ENCODE assay signal across 7 mouse cellular contexts in genomic region chr7:100886535-100886934, GRCm38 (mm10). TPM values are rescaled to one million over a fixed set of nuclear protein-coding genes. Genes with fewer than 3 reads are reported as not detected.
DNase-seq lines count a peak whose midpoint lies in the region; ATAC-seq and TF ChIP-seq lines count a peak whose summit lies in the region.

No protein-coding gene starts in this region.

- peak; percentile 83 for TF ChIP-seq CTCF in kidney, postnatal 0 days (IDR thresholded peaks at IDR 0.05; ENCODE audit: low read depth)
- TF ChIP-seq CTCF in CH12.LX (conservative IDR thresholded peaks at IDR 0.05 in 1 of 2, IDR thresholded peaks at IDR 0.05 in 1 of 2; ENCODE audit: low read depth in 2 of 2, low read length in 2 of 2) = peak; percentile 92 to 96

- no peak overlapping the region for H3K4me2 ChIP-seq in kidney, postnatal 0 days (ENCODE audit: low read length)
- no peak overlapping the region for H3K4me2 ChIP-seq in kidney, embryonic 15.5 days
- H3K4me2 ChIP-seq in CH12.LX (ENCODE audit: insufficient read depth, low read depth, poor library complexity, severe bottlenecking) = no peak overlapping the region
- no peak overlapping the region for H3K4me2 ChIP-seq in limb, embryonic 11.5 days (ENCODE audit: low read depth, severe bottlenecking)

- H3K9me3 ChIP-seq in kidney, postnatal 0 days (replicated peaks; ENCODE audit: low read length) = no peaks in the 10 kb centered on the region
- H3K9me3 ChIP-seq in kidney, embryonic 15.5 days (replicated peaks) = no peaks in the 10 kb centered on the region
- H3K9me3 ChIP-seq in CH12.LX (replicated peaks; ENCODE audit: low read length) = no peaks in the 10 kb centered on the region
- no peaks in the 10 kb centered on the region for H3K9me3 ChIP-seq in limb, embryonic 11.5 days (ENCODE audit: control insufficient read depth, low read length)

- no peak overlapping the region for H3K4me3 ChIP-seq in kidney, postnatal 0 days (replicated peaks; ENCODE audit: low read depth, low read length)
- H3K4me3 ChIP-seq in kidney, embryonic 15.5 days (replicated peaks) = no peak overlapping the region
- H3K4me3 ChIP-seq in CH12.LX (replicated peaks in 1 of 3; ENCODE audit: low read depth in 2 of 3, low read length in 2 of 3, poor library complexity in 1 of 3) = no peak overlapping the region
- H3K4me3 ChIP-seq in limb, embryonic 11.5 days (ENCODE audit: low read depth, low read length) = no peak overlapping the region

- no peak overlapping the region for H3K27ac ChIP-seq in kidney, postnatal 0 days
- H3K27ac ChIP-seq in kidney, embryonic 15.5 days = no peak overlapping the region
- no peak overlapping the region for H3K27ac ChIP-seq in CH12.LX (ENCODE audit: insufficient read depth, low read depth)
- no peak overlapping the region for H3K27ac ChIP-seq in limb, embryonic 11.5 days (replicated peaks; ENCODE audit: low read depth, low read length)

- H3K4me1 ChIP-seq in kidney, postnatal 0 days (replicated peaks; ENCODE audit: insufficient read depth, low read length) = no peaks in the 10 kb centered on the region
- no peaks in the 10 kb centered on the region for H3K4me1 ChIP-seq in kidney, embryonic 15.5 days
- peaks cover 9 to 16% of the 10 kb centered on the region in 2 experiments for H3K4me1 ChIP-seq in CH12.LX (ENCODE audit: control insufficient read depth in 1 of 2, insufficient read depth in 2 of 2)
- no peaks in the 10 kb centered on the region for H3K4me1 ChIP-seq in limb, embryonic 11.5 days (ENCODE audit: control insufficient read depth, insufficient read depth, low read length)

- no peak overlapping the region for H3K9ac ChIP-seq in kidney, postnatal 0 days (ENCODE audit: low read depth, low read length)
- H3K9ac ChIP-seq in kidney, embryonic 15.5 days = no peak overlapping the region
- no peak overlapping the region for H3K9ac ChIP-seq in CH12.LX (ENCODE audit: insufficient read depth, low read depth)
- no peak overlapping the region for H3K9ac ChIP-seq in limb, embryonic 11.5 days (ENCODE audit: low read length)

- TF ChIP-seq EP300 in CH12.LX (IDR thresholded peaks at IDR 0.05; ENCODE audit: low read length) = no peak

- peak; percentile 54 for DNase-seq in kidney, postnatal 0 days (ENCODE audit: low spot score)
- DNase-seq in CH12.LX (ENCODE audit: extremely low read depth) (peak; percentile 59), ZHBTc4 (ENCODE audit: low read depth, low spot score) (peak; percentile 54)
- DNase-seq in embryo, embryonic 11 days = peak; percentile 59
- peak; percentile 79 for DNase-seq in limb, embryonic 11.5 days (ENCODE audit: low spot score)
- DNase-seq in splenic B cell, adult 2 months (ENCODE audit: low read depth, low spot score) = peak; percentile 81

- 33% methylated on average over 3 of the region's 3 CpGs for WGBS in kidney, postnatal 0 days
- WGBS in kidney, embryonic 15.5 days = 30% methylated on average over 3 of the region's 3 CpGs
- 36% methylated on average over 3 of the region's 3 CpGs for WGBS in limb, embryonic 11.5 days

- peak; percentile 95 for TF ChIP-seq RAD21 in CH12.LX (IDR thresholded peaks at IDR 0.05; ENCODE audit: low read depth, low read length)

- H3K79me2 ChIP-seq in CH12.LX (replicated peaks; ENCODE audit: control insufficient read depth, extremely low read depth, insufficient read depth, poor library complexity, severe bottlenecking) = no peaks in the 10 kb centered on the region

- ATAC-seq in kidney, postnatal 0 days (replicated peaks; ENCODE audit: low FRiP score, low read depth) = no peak
- no peak for ATAC-seq in kidney, embryonic 15.5 days (replicated peaks; ENCODE audit: low FRiP score)
- no peak for ATAC-seq in limb, embryonic 11.5 days (ENCODE audit: insufficient number of reproducible peaks, low FRiP score, low TSS enrichment, low read depth)

- dilution Hi-C loops in CH12.LX (cut with MboI; ENCODE audit: extremely low pct_ligation_motif_present, extremely low pct_unique_long_range_greater_than_20kb, low sequenced_read_pairs) = no loop called here

- no peaks in the 10 kb centered on the region for H3K27me3 ChIP-seq in kidney, postnatal 0 days (ENCODE audit: insufficient read depth, low read length)
- H3K27me3 ChIP-seq in kidney, embryonic 15.5 days = no peaks in the 10 kb centered on the region
- no peaks in the 10 kb centered on the region for H3K27me3 ChIP-seq in CH12.LX (replicated peaks)
- no peaks in the 10 kb centered on the region for H3K27me3 ChIP-seq in limb, embryonic 11.5 days (ENCODE audit: control insufficient read depth, insufficient read depth, low read length)
- H3K27me3 ChIP-seq in splenic B cell, adult 2 months (ENCODE audit: control insufficient read depth, insufficient read depth, low read length, poor library complexity, severe bottlenecking) = no peaks in the 10 kb centered on the region

- peaks cover 59% of the 10 kb centered on the region for H3K36me3 ChIP-seq in kidney, postnatal 0 days (ENCODE audit: insufficient read depth, low read length)
- H3K36me3 ChIP-seq in kidney, embryonic 15.5 days = peaks cover 82% of the 10 kb centered on the region
- peaks cover 15 to 50% of the 10 kb centered on the region in 2 experiments for H3K36me3 ChIP-seq in CH12.LX (replicated peaks in 1 of 2; ENCODE audit: control insufficient read depth in 1 of 2, insufficient read depth in 1 of 2, low read length in 1 of 2)
- H3K36me3 ChIP-seq in limb, embryonic 11.5 days (ENCODE audit: control insufficient read depth, insufficient read depth, low read length) = peaks cover 21% of the 10 kb centered on the region
- no peaks in the 10 kb centered on the region for H3K36me3 ChIP-seq in splenic B cell, adult 2 months (ENCODE audit: control insufficient read depth, insufficient read depth, low read length, poor library complexity, severe bottlenecking)

- TF ChIP-seq POLR2A in CH12.LX (IDR thresholded peaks at IDR 0.05; ENCODE audit: low read depth, low read length) = no peak

- in situ Hi-C loops in CH12.LX (cut with MboI; ENCODE audit: low pct_ligation_motif_present, low pct_unique_long_range_greater_than_20kb, low sequenced_read_pairs) = loop anchor here (5.0 kb wide), 1 partner anchor 199 kb away; no protein-coding TSS in a partner anchor

TF ChIP-seq in CH12.LX, 34 proteins besides CTCF, POLR2A, EP300 and RAD21:
- TF ChIP-seq SMC3 (IDR thresholded peaks at IDR 0.05; ENCODE audit: low read depth, low read length) (peak; percentile 89), CHD1 (IDR thresholded peaks at IDR 0.05; ENCODE audit: low read depth, low read length) (no peak), IRF4 (IDR thresholded peaks at IDR 0.05; ENCODE audit: low read depth, low read length) (0 out of 2 replicates have a peak, but pooled peaks have one; percentile 18), UBTF (IDR thresholded peaks at IDR 0.05; ENCODE audit: low read depth, low read length) (no peak), PAX5 (IDR thresholded peaks at IDR 0.05; ENCODE audit: low read length) (no peak), MAZ (IDR thresholded peaks at IDR 0.05; ENCODE audit: low read depth, low read length) (no peak), TBP (conservative IDR thresholded peaks at IDR 0.05; ENCODE audit: low read depth, low read length) (no peak), GABPA (IDR thresholded peaks at IDR 0.05; ENCODE audit: insufficient replicate concordance, low read depth, low read length) (no peak), MXI1 (IDR thresholded peaks at IDR 0.05; ENCODE audit: low read depth, low read length) (no peak), MYC (IDR thresholded peaks at IDR 0.05; ENCODE audit: low read depth, low read length) (peak; percentile 69; the same call in 1 of the 2 replicates), HCFC1 (IDR thresholded peaks at IDR 0.05; ENCODE audit: low read depth, low read length) (no peak), ZC3H11A (IDR thresholded peaks at IDR 0.05; ENCODE audit: low read depth, low read length) (peak; percentile 43), KAT2A (IDR thresholded peaks at IDR 0.05; ENCODE audit: insufficient replicate concordance, low read length) (no peak), ZKSCAN1 (IDR thresholded peaks at IDR 0.05; ENCODE audit: borderline replicate concordance, low read depth, low read length) (no peak), ETS1 (conservative IDR thresholded peaks at IDR 0.05; ENCODE audit: low read depth, low read length) (no peak), ELF1 (IDR thresholded peaks at IDR 0.05; ENCODE audit: low read depth, low read length) (no peak), RCOR1 (conservative IDR thresholded peaks at IDR 0.05; ENCODE audit: low read depth, low read length) (no peak)
TF ChIP-seq in CH12.LX: peak in this region for 4.

RNA-seq across cellular contexts. Expression of gene Relt, which starts 23.3 kb away (rescaled TPM):
- 2.1 and 2.3 TPM in 2 replicates for polyA plus RNA-seq in kidney, postnatal 0 days (2015; fragmentation: Nextera tagmentation; extraction: Ambion mirVana)
- 3.8 and 4.9 TPM in 2 replicates for polyA plus RNA-seq in kidney, embryonic 15.5 days (2015; fragmentation: Nextera tagmentation; extraction: Ambion mirVana)
- total RNA-seq in CH12.LX (2012; rRNA removed) (27.7 and 29.9 TPM in 2 replicates), CH12.LX (2014; rRNA removed) (24.5 and 25.7 TPM in 2 replicates)
- polyA plus RNA-seq in CH12.LX (2012; ENCODE audit: insufficient read length, low read depth) = 24.9 and 31.1 TPM in 2 replicates
- 2.6 and 4.1 TPM in 2 replicates for polyA plus RNA-seq in limb, embryonic 11.5 days (2014; fragmentation: Nextera tagmentation; extraction: Ambion mirVana)

RNA-seq across cellular contexts. Expression of gene Arhgef17, which starts 45.4 kb away (rescaled TPM):
- polyA plus RNA-seq in kidney, postnatal 0 days (2015; fragmentation: Nextera tagmentation; extraction: Ambion mirVana) = 7.8 and 8.1 TPM in 2 replicates
- 9.1 and 12.2 TPM in 2 replicates for polyA plus RNA-seq in kidney, embryonic 15.5 days (2015; fragmentation: Nextera tagmentation; extraction: Ambion mirVana)
- 4.6 and 6.7 TPM in 2 replicates for total RNA-seq in CH12.LX (2012; rRNA removed)
- total RNA-seq in CH12.LX (2014; rRNA removed) = 2.3 and 2.6 TPM in 2 replicates
- 5.2 and 5.6 TPM in 2 replicates for polyA plus RNA-seq in CH12.LX (2012; ENCODE audit: insufficient read length, low read depth)
- 12.6 and 13.6 TPM in 2 replicates for polyA plus RNA-seq in limb, embryonic 11.5 days (2014; fragmentation: Nextera tagmentation; extraction: Ambion mirVana)
